Mouse (Mus musculus) small intestine, adult 10 weeks (tissue): ENCODE results near the gene Sap30bp. TPM values are rescaled to one million over a fixed set of nuclear protein-coding genes. Genes with fewer than 3 reads are reported as not detected.

Source experiments
- polyA plus RNA-seq: library from polyadenylated mRNA; stranded (reverse); fragments of 350-450 nt; fragmentation: Illumina TruSeq; extraction: RNeasy Lipid Tissue Mini Kit (QIAGEN cat#74804); gene quantifications from one replicate; pipeline ENCODE4 v1.2.3, GENCODE M21; 2014; ENCODE audit warnings: low replicate concordance

Sap30bp gene
- polyA plus RNA-seq, result 2.9 TPM

DNA sequence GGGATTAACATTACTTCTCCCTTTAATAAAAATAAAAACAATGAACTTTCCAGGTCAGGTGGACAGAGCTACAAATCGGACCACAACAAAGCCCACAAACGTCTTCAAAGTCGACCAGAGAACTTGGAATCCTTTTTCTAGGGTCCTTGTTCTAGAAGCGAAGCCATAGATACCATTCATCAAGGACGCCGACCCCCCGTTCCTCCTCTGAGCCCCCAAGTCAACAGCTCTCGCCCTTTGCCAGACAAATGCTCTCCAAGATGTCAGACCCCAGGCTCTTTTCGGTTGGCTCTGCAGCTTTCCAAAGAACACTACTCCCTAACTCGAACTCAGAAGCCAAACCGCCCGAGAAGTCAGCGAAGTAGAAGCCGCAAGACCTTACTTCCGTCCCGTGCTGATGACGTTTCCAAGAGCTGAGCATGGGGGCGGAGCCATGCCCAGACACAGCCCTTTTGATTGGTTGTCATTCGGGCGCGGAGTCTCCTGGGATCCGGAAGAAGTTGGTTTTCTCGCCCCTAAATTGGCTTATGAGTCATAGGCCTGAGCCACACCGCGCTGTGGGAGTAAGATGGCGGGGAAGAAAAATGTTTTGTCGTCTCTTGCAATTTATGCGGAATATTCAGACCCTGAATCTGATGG, at the start of gene Sap30bp, which contains the start of gene Recql5:
Gene Sap30bp (plus strand): TSS at position 175 of the 639 bp plus-strand sequence.
Gene Recql5 (minus strand): TSS at position 370 of the 639 bp plus-strand sequence.

DNA sequence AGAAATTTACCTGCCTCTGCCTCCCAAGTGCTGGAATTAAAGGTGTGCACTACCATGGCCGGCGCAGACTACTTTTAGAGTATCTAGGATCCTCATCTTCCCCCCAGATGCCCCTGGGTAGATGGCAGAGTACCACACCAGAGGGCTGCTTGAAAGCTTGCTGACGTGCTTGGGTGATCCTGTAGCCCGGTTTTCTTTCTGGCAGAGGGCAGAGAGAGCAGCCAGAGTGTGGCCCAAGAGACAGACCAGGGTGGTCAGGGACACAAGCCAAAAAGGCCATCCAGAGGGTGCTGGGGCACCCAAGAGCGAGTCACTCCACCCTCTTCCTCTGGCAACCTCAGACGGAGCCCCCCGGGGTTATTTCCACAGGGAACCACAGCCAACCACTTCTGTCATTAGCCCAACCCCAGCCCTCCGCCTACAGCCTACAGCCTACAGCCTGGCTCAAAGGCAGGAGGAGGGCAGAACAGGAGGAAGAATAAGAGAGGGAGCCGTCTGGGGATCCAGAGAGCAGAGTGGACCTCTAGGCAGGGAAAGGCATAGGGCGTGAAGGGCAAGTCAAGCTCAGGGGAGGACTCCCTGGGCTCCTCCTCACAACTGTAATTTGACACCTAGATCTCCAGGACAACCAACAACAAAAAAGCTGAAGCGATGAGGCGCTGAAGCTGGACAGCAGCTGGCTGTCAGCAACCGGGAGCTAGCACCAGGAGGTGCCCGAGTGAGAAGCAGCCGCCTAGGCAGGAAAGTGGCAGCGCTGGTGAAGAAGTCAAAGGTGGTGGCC, 33.4 kb upstream of the Sap30bp start, which contains the start of gene Smim5:
Gene Smim5 (plus strand): TSS at position 481 of the 781 bp plus-strand sequence.

DNA sequence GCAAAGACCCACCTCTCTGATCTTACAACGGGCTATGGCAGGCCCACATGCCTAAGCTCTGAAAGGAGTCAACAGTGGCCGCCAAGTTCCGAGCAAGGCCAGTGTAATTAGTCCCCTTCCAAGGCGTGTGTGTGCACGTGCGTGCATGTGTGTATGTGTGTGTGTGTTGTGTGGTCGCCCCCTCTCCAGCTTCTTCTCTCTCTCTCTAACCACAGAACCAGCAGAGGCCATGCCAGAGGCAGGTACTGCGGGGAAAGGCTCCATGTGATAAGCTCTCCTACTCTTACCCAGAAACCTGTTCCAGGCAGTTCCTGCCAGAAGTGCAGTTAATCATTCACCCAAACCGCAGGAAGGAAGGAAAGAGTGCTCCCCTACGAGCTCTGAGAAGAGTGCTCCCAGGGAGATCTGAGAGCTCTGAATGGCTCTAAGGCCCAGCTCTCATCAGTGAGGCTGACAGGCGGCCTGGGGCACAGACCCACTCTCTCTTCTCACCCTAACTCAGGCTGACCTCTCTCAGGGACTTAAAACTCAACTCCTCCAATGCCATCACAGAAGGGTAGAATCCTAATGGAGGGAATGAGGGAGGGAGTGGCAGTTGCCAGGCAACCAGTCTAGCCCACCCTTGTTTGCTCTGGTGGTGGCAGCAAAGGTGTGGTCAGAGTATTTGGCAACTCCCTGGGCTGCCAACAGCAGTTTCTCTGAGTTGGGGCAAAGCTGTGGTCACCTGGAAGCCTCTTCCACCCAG, 21.3 kb upstream of the Sap30bp start, which contains the start of gene Smim6:
Gene Smim6 (plus strand): TSS at position 386 of the 745 bp plus-strand sequence.

DNA sequence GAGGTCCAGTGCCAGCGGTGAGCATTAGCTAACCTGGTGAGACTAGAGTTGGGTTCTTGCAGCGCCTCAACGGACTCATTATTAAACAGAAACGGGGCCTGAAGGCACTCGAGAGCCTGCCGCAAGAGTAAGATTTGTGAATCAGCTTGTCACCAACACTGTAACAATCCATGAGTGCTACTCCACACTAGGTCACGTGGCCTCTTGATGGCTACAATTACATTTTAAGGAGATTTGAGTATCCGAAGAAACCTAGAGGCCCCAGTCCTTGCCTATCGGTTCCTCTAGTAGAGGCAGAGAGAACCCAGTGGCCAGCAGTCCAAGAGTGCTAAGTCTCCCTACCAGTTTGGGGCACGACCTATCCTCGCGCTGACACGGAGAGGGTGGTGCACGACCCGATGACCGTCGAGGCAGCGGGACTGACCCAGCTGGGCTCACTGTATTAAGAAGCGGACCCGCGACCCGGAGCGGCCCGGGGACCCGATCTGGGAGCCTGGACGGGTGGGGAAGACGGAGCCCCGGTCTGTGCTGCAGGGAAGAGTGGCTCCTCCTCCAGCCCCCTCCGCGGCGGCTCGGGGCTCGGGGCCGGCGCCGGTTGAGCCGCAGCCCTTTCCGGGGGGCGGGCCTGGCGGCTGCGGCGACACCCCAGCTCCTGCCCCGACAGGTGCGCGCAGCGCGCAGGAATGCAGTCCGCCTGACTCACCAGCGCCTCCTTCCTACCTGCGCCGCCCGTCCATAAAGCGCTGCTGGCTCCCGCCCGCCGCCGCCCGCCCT, 41.4 kb downstream of the Sap30bp start, which contains the start of gene Itgb4:
Gene Itgb4 (plus strand): TSS at position 401 of the 774 bp plus-strand sequence.

DNA sequence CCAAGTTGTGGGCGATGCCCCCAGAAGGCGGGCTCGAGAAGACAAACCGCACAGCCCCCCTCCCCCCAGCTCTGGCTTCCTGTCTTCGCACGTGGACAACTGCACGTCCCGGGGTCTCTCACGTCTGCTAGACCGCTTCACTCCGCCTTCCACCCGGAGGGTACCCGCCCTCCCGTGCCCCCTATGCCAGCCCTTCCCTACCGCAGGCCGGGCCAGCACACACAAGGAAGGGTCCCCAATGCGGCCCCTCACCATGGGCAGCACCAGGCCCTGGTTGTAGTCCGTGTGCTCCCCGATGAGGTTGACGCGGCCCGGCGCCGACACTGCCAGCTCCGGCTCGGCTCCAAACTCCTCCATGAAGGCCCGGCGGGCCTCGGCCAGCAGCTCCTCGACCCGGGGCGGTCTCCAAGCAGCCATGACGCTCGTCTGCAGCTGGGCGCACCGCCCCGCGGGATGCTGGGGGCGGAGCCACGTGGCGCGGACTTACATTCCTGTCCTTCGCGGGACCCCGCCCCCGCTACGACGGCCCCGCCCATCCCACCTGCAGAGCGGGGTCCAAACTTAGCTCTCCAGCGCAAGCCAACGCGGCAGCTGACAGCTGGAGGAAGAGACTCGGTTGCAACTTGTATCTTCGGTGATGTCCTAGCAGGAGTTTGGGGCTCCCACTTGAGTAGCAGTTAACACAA, 79.3 kb downstream of the Sap30bp start, which contains the start of gene Galk1:
Gene Galk1 (minus strand): TSS at position 458 of the 686 bp plus-strand sequence.

Other genes starting within 250 kb of the Sap30bp start
- 83.4 TPM for gene Grb2, start 224.7 kb upstream of the Sap30bp start, polyA plus RNA-seq
- gene Tmem94, start 167.8 kb upstream of the Sap30bp start, polyA plus RNA-seq, result 0.59 TPM
- 0.26 TPM for gene Caskin2, start 119.6 kb upstream of the Sap30bp start, polyA plus RNA-seq
- not detected for gene Tsen54, start 118.6 kb upstream of the Sap30bp start, polyA plus RNA-seq
- 3.8 TPM for gene Llgl2, start 109.2 kb upstream of the Sap30bp start, polyA plus RNA-seq
- 14.8 TPM for gene Myo15b, start 74.9 kb upstream of the Sap30bp start, polyA plus RNA-seq
- gene Smim5, start 33.3 kb upstream of the Sap30bp start, polyA plus RNA-seq, result not detected
- gene Smim6, start 21.3 kb upstream of the Sap30bp start, polyA plus RNA-seq, result 1.3 TPM
- 1.3 TPM for gene Recql5, start 195 bp downstream of the Sap30bp start, polyA plus RNA-seq
- 0.26 TPM for gene Itgb4, start 41.4 kb downstream of the Sap30bp start, polyA plus RNA-seq
- not detected for gene Galk1, start 79.4 kb downstream of the Sap30bp start, polyA plus RNA-seq
- 1,105 TPM for gene H3f3b, start 94.7 kb downstream of the Sap30bp start, polyA plus RNA-seq
- 1.2 TPM for gene Unk, start 97.0 kb downstream of the Sap30bp start, polyA plus RNA-seq
- gene Unc13d, start 144.7 kb downstream of the Sap30bp start, polyA plus RNA-seq, result not detected
- gene Wbp2, start 153.7 kb downstream of the Sap30bp start, polyA plus RNA-seq, result 15.3 TPM
- gene Trim47, start 193.9 kb downstream of the Sap30bp start, polyA plus RNA-seq, result 0.56 TPM
- gene Trim65, start 197.8 kb downstream of the Sap30bp start, polyA plus RNA-seq, result 6.7 TPM
- gene Mrpl38, start 205.6 kb downstream of the Sap30bp start, polyA plus RNA-seq, result 1.9 TPM
- 2.9 TPM for gene Fbf1, start 234.9 kb downstream of the Sap30bp start, polyA plus RNA-seq